Mouse (Mus musculus) brain, embryonic 14.5 days (tissue): ENCODE measurements around the gene Lemd1.

Experiments
- CTCF ChIP-seq: fragments of 200-500 bp; IDR thresholded peaks from 2 replicates; pipeline ENCODE4 v1.5.1; 2012; ENCODE audit warnings: inconsistent platforms, mild to moderate bottlenecking, moderate library complexity, borderline replicate concordance; ENCODE audit not compliant: insufficient read depth, insufficient read length; ENCODE audit errors: extremely low read depth
- POLR2A ChIP-seq: fragments of 200-500 bp; IDR thresholded peaks from 2 replicates; pipeline ENCODE4 v1.6.1; 2012; ENCODE audit warnings: mild to moderate bottlenecking, inconsistent platforms, borderline replicate concordance; ENCODE audit not compliant: poor library complexity, insufficient read depth, insufficient read length, severe bottlenecking; ENCODE audit errors: extremely low read depth

DNA sequence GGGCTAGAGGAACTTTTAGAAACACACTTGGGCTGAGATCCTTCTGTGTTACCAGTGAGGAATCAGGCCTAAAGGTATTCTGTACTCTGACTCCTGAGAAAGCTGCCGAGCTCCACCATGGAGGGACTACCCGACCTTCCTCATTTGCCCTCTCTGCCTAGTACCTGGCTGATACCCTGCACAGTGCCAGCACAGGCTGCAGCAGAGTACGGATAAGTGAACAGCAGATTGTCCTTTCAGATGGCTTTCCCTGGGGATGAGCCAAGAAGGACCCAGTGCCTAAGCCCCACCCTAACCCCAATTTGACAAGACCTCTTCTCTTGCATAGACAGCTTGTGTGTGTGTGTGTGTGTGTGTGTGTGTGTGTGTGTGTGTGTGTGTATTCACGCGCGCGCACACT lies 117.4 kb downstream of the Lemd1 start:
- TF ChIP-seq POLR2A = no peak
- no peak for TF ChIP-seq CTCF
